Mouse (Mus musculus): Measurements from ENCODE around the gene Slc50a1.

GRCm38 (mm10) chr3:89270051-89270755 is at the start of gene Slc50a1:
- TF ChIP-seq POLR2A (IDR thresholded peaks at IDR 0.05; ENCODE audit: insufficient read depth, low read depth, low read length) (peak; percentile 84), CTCF (IDR thresholded peaks at IDR 0.05; ENCODE audit: insufficient read depth, low read depth, low read length) (no peak)
